Mouse (Mus musculus): ENCODE results near the gene Tmem56.

Tmem56 gene

GRCm38 (mm10) chr3:121171243-121171871 lies 111.5 kb downstream of the Tmem56 start, which contains the start of gene Rwdd3:
Gene Rwdd3 (minus strand): TSS chr3:121171695.
- DNase-seq (ENCODE audit: low read depth in 2 of 2, low spot score in 2 of 2) = peak; percentile 87 to 91

- DNase-seq (ENCODE audit: low read depth in 2 of 2, low spot score in 2 of 2) = no peak
These were observed 112.3 kb downstream of the Tmem56 start for GRCm38 (mm10) chr3:121170631-121171030.

GRCm38 (mm10) chr3:121169092-121169942 lies 113.6 kb downstream of the Tmem56 start:
- DNase-seq (ENCODE audit: low read depth in 2 of 2, low spot score in 2 of 2) = no peak

GRCm38 (mm10) chr3:121168581-121168980 lies 114.3 kb downstream of the Tmem56 start:
- no peak for DNase-seq (ENCODE audit: low read depth in 2 of 2, low spot score in 2 of 2)

- peak; percentile 70 to 83 for DNase-seq (ENCODE audit: low read depth in 2 of 2, low spot score in 2 of 2)
These were observed 119.6 kb downstream of the Tmem56 start for GRCm38 (mm10) chr3:121163271-121163819.

GRCm38 (mm10) chr3:121161661-121162060 lies 121.2 kb downstream of the Tmem56 start:
- DNase-seq (ENCODE audit: low read depth in 2 of 2, low spot score in 2 of 2) = peak in 1 of 2 experiments; percentile 9

GRCm38 (mm10) chr3:121160424-121160823 lies 122.5 kb downstream of the Tmem56 start:
- DNase-seq (ENCODE audit: low read depth in 2 of 2, low spot score in 2 of 2) = no peak

- no peak for DNase-seq (ENCODE audit: low read depth in 2 of 2, low spot score in 2 of 2)
These were observed 123.3 kb downstream of the Tmem56 start for GRCm38 (mm10) chr3:121159566-121159965.

GRCm38 (mm10) chr3:121158901-121159351 lies 124.0 kb downstream of the Tmem56 start:
- no peak for DNase-seq (ENCODE audit: low read depth in 2 of 2, low spot score in 2 of 2)

GRCm38 (mm10) chr3:121157546-121158330 lies 125.2 kb downstream of the Tmem56 start:
- DNase-seq (ENCODE audit: low read depth in 2 of 2, low spot score in 2 of 2) = no peak

GRCm38 (mm10) chr3:121156451-121157186 lies 126.3 kb downstream of the Tmem56 start:
- no peak for DNase-seq (ENCODE audit: low read depth in 2 of 2, low spot score in 2 of 2)

GRCm38 (mm10) chr3:121156043-121156442 lies 126.9 kb downstream of the Tmem56 start:
- DNase-seq (ENCODE audit: low read depth in 2 of 2, low spot score in 2 of 2) = no peak
